In the genomic region with DNA sequence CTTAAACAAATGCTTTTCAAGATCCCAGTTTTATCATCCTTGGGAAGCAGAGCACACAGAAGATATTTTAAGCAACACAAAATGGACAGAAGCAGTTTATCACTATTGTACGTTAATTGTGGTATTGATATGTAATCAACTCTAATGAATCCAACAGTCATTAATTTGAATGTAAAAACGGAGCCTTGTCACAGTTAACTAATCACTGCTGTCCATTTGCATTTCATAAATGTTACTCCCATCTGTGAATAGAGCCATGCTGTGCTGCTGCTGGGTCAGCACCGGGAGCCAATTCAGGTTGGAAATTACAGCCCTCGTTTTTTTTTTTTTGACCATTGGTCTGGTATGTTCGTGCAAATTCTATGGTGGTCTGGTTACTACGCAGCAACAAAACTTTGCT, we compare ENCODE assay signal across 16 mouse cellular contexts.
"Had no signal": no experiment of that assay in that cellular context is flagged by ENCODE, and none has a peak within 500 bp of the region (broad histone marks: within the 10 kb centered on the region; RNA-seq: fewer than 3 reads in every experiment).

No protein-coding gene starts in this region.

- DNase-seq: lung, adult 18-20 months; lung, embryonic 14.5 days; lung, postnatal 10 days; lung, postnatal 36 days; right cerebral cortex, postnatal 14 days; thymus, adult 2 months; thymus, postnatal 25 days; thymus, postnatal 4 days had no signal

- ATAC-seq: midbrain, embryonic 13.5 days; midbrain, embryonic 15.5 days had no signal

- H3K9me3 ChIP-seq: megakaryocyte, embryonic 14.5 days; midbrain, embryonic 13.5 days; midbrain, embryonic 15.5 days; neural tube, embryonic 12.5 days; stomach, embryonic 15.5 days had no signal

- H3K9ac ChIP-seq: lung, embryonic 14.5 days; midbrain, embryonic 13.5 days; midbrain, embryonic 15.5 days; neural tube, embryonic 12.5 days; stomach, embryonic 15.5 days had no signal

- H3K4me2 ChIP-seq: lung, embryonic 14.5 days; midbrain, embryonic 11.5 days; midbrain, embryonic 13.5 days; midbrain, embryonic 15.5 days; neural tube, embryonic 12.5 days; stomach, embryonic 15.5 days had no signal

- H3K27ac ChIP-seq: macrophage; midbrain, embryonic 13.5 days; midbrain, embryonic 15.5 days; neural tube, embryonic 12.5 days; stomach, embryonic 15.5 days; stomach, postnatal 0 days had no signal

- H3K27me3 ChIP-seq: megakaryocyte, embryonic 14.5 days; midbrain, embryonic 13.5 days; midbrain, embryonic 15.5 days; neural tube, embryonic 12.5 days; stomach, embryonic 15.5 days had no signal

- H3K36me3 ChIP-seq: midbrain, embryonic 13.5 days; midbrain, embryonic 15.5 days; neural tube, embryonic 12.5 days; stomach, embryonic 15.5 days had no signal

- H3K4me1 ChIP-seq: megakaryocyte, embryonic 14.5 days; midbrain, embryonic 15.5 days; neural tube, embryonic 12.5 days; stomach, embryonic 15.5 days had no signal

- H3K4me3 ChIP-seq: megakaryocyte, embryonic 14.5 days; midbrain, embryonic 13.5 days; midbrain, embryonic 15.5 days; neural tube, embryonic 12.5 days; stomach, embryonic 15.5 days had no signal
